Mouse (Mus musculus) CH12.LX (cell line): ENCODE measurements at regions not wholly inside any gene's neighbourhood (a gene's known extent, or its start where the extent isn't known, plus 50 kb on each side); places are given as distances from the start of the nearest gene placed in this dataset.
"Not testable (repeated sequence)": the region's sequence is repeated elsewhere in the genome, so short reads cannot be mapped to it uniquely, and the experiment has no call there.

Experiments
- DNase-seq: peaks from one replicate; pipeline ENCODE4 v3.0.0-alpha.2; 2013; ENCODE audit errors: extremely low read depth
- H3K27ac ChIP-seq: 2 replicates; pipeline ENCODE4 v1.5.1; 2012; ENCODE audit warnings: low read depth, mild to moderate bottlenecking, control low read depth, moderate library complexity; ENCODE audit not compliant: insufficient read depth
- H3K27me3 ChIP-seq: replicated peaks from 2 replicates; pipeline ENCODE3; 2012; ENCODE audit warnings: inconsistent platforms
- H3K36me3 ChIP-seq, 2 experiments: replicated peaks in 1 of 2; 2 replicates each; pipeline versions ENCODE3 to v1.6.1; 2012; ENCODE audit warnings: inconsistent platforms in 1 of 2, low read length in 1 of 2, mild to moderate bottlenecking in 1 of 2, mixed read lengths in 1 of 2, moderate library complexity in 1 of 2; ENCODE audit not compliant: control insufficient read depth in 1 of 2, insufficient read depth in 1 of 2
- H3K4me1 ChIP-seq, 2 experiments: 2 replicates each; pipeline ENCODE4 v1.6.1; 2012; ENCODE audit warnings: inconsistent platforms in 1 of 2, moderate library complexity in 1 of 2; ENCODE audit not compliant: insufficient read depth in 2 of 2, control insufficient read depth in 1 of 2
- H3K4me2 ChIP-seq: 2 replicates; pipeline ENCODE4 v1.6.1; 2012; ENCODE audit warnings: low read depth, mild to moderate bottlenecking, control low read depth; ENCODE audit not compliant: poor library complexity, insufficient read depth, severe bottlenecking
- H3K4me3 ChIP-seq, 3 experiments: fragments of 150-350 bp in 1 of 3; sonication (generic) in 1 of 3; replicated peaks in 1 of 3; 2 replicates each; pipeline versions ENCODE3 to v1.5.1; 2011 to 2012; ENCODE audit warnings: low read depth in 2 of 3, low read length in 2 of 3, mild to moderate bottlenecking in 2 of 3, moderate library complexity in 2 of 3, control low read depth in 1 of 3, improper control_type of control experiment in 1 of 3, inconsistent platforms in 1 of 3, mixed read lengths in 1 of 3; ENCODE audit not compliant: poor library complexity in 1 of 3
- H3K79me2 ChIP-seq: replicated peaks from 2 replicates; pipeline ENCODE4 v1.6.1; 2012; ENCODE audit warnings: mild to moderate bottlenecking, moderate library complexity; ENCODE audit not compliant: control insufficient read depth, poor library complexity, insufficient read depth, severe bottlenecking; ENCODE audit errors: extremely low read depth
- H3K9ac ChIP-seq: 2 replicates; pipeline ENCODE4 v1.6.1; 2012; ENCODE audit warnings: low read depth, mild to moderate bottlenecking, control low read depth, moderate library complexity; ENCODE audit not compliant: insufficient read depth
- H3K9me3 ChIP-seq: replicated peaks from 2 replicates; pipeline ENCODE3; 2012; ENCODE audit warnings: low read length, inconsistent platforms, mixed read lengths
- BHLHE40 ChIP-seq: IDR thresholded peaks from 2 replicates; pipeline ENCODE4 v1.6.1; 2011; ENCODE audit warnings: mild to moderate bottlenecking, low read depth, low read length, improper control_type of control experiment
- CTCF ChIP-seq, 2 experiments: IDR thresholded peaks in 1 of 2; conservative IDR thresholded peaks in 1 of 2; 2 replicates each; pipeline ENCODE4 v1.5.1; 2011 to 2012; ENCODE audit warnings: low read depth in 2 of 2, low read length in 2 of 2, improper control_type of control experiment in 1 of 2, inconsistent platforms in 1 of 2, mild to moderate bottlenecking in 1 of 2, moderate library complexity in 1 of 2
- E2F4 ChIP-seq: IDR thresholded peaks from 2 replicates; pipeline ENCODE4 v1.6.1; 2011; ENCODE audit warnings: low read depth, low read length, improper control_type of control experiment; ENCODE audit not compliant: insufficient replicate concordance
- ELF1 ChIP-seq: IDR thresholded peaks from 2 replicates; pipeline ENCODE4 v1.6.1; 2014; ENCODE audit warnings: low read depth, mild to moderate bottlenecking, inconsistent platforms, low read length, improper control_type of control experiment
- EP300 ChIP-seq: IDR thresholded peaks from 2 replicates; pipeline ENCODE4 v1.6.1; 2011; ENCODE audit warnings: low read length, improper control_type of control experiment
- ETS1 ChIP-seq: conservative IDR thresholded peaks from 2 replicates; pipeline ENCODE4 v1.6.1; 2012; ENCODE audit warnings: low read depth, mild to moderate bottlenecking, inconsistent platforms, low read length, improper control_type of control experiment, moderate library complexity
- HCFC1 ChIP-seq: IDR thresholded peaks from 2 replicates; pipeline ENCODE4 v1.6.1; 2012; ENCODE audit warnings: low read depth, mild to moderate bottlenecking, inconsistent platforms, low read length, improper control_type of control experiment
- IRF4 ChIP-seq: IDR thresholded peaks from 2 replicates; pipeline ENCODE4 v1.6.1; 2014; ENCODE audit warnings: low read depth, mild to moderate bottlenecking, inconsistent platforms, low read length, improper control_type of control experiment
- JUND ChIP-seq: conservative IDR thresholded peaks from 2 replicates; pipeline ENCODE4 v1.6.1; 2011; ENCODE audit warnings: low read depth, low read length, improper control_type of control experiment
- KAT2A ChIP-seq: IDR thresholded peaks from 2 replicates; pipeline ENCODE4 v1.6.1; 2012; ENCODE audit warnings: low read length, improper control_type of control experiment, inconsistent platforms; ENCODE audit not compliant: insufficient replicate concordance
- MAFK ChIP-seq: IDR thresholded peaks from 2 replicates; pipeline ENCODE4 v1.6.1; 2011; ENCODE audit warnings: low read length, improper control_type of control experiment; ENCODE audit not compliant: insufficient replicate concordance
- MAX ChIP-seq: IDR thresholded peaks from 2 replicates; pipeline ENCODE4 v1.6.1; 2011; ENCODE audit warnings: low read length, improper control_type of control experiment
- MEF2A ChIP-seq: IDR thresholded peaks from 2 replicates; pipeline ENCODE4 v1.6.1; 2014; ENCODE audit warnings: low read depth, mild to moderate bottlenecking, inconsistent platforms, low read length, improper control_type of control experiment, borderline replicate concordance
- MXI1 ChIP-seq: IDR thresholded peaks from 2 replicates; pipeline ENCODE4 v1.6.1; 2011; ENCODE audit warnings: mild to moderate bottlenecking, low read depth, low read length, improper control_type of control experiment
- MYC ChIP-seq: IDR thresholded peaks from 2 replicates; pipeline ENCODE4 v1.6.1; 2011; ENCODE audit warnings: low read depth, mild to moderate bottlenecking, improper control_type of control experiment, low read length
- NELFE ChIP-seq: IDR thresholded peaks from 2 replicates; pipeline ENCODE4 v1.6.1; 2011; ENCODE audit warnings: low read depth, low read length, improper control_type of control experiment
- NRF1 ChIP-seq: IDR thresholded peaks from 2 replicates; pipeline ENCODE4 v1.6.1; 2014; ENCODE audit warnings: low read depth, mild to moderate bottlenecking, inconsistent platforms, low read length, improper control_type of control experiment, moderate library complexity
- PAX5 ChIP-seq: IDR thresholded peaks from 2 replicates; pipeline ENCODE4 v1.6.1; 2012; ENCODE audit warnings: low read length, inconsistent platforms, mixed read lengths
- POLR2A ChIP-seq: IDR thresholded peaks from 2 replicates; pipeline ENCODE4 v1.6.1; 2011; ENCODE audit warnings: low read depth, mild to moderate bottlenecking, improper control_type of control experiment, low read length
- SIN3A ChIP-seq: IDR thresholded peaks from 2 replicates; pipeline ENCODE4 v1.6.1; 2012; ENCODE audit warnings: low read length, improper control_type of control experiment, inconsistent platforms
- TBP ChIP-seq: conservative IDR thresholded peaks from 2 replicates; pipeline ENCODE4 v1.6.1; 2011; ENCODE audit warnings: low read depth, low read length, improper control_type of control experiment
- UBTF ChIP-seq: IDR thresholded peaks from 2 replicates; pipeline ENCODE4 v1.6.1; 2012; ENCODE audit warnings: low read depth, mild to moderate bottlenecking, inconsistent platforms, low read length, improper control_type of control experiment, moderate library complexity
- USF1 ChIP-seq: IDR thresholded peaks from 2 replicates; pipeline ENCODE4 v1.6.1; 2014; ENCODE audit warnings: low read depth, mild to moderate bottlenecking, inconsistent platforms, low read length, improper control_type of control experiment
- ZC3H11A ChIP-seq: IDR thresholded peaks from 2 replicates; pipeline ENCODE4 v1.6.1; 2012; ENCODE audit warnings: low read depth, mild to moderate bottlenecking, inconsistent platforms, low read length, improper control_type of control experiment
- ZNF384 ChIP-seq: IDR thresholded peaks from 2 replicates; pipeline ENCODE4 v1.6.1; 2012; ENCODE audit warnings: low read depth, low read length, improper control_type of control experiment, inconsistent platforms
- dilution Hi-C: fragments of 300-500 bp; cut with MboI; formaldehyde crosslinking; loops from 2 replicates; pipeline ENCODE4 v1.14.3; 2020; ENCODE audit warnings: low sequenced_read_pairs; ENCODE audit not compliant: extremely low pct_unique_long_range_greater_than_20kb, extremely low pct_ligation_motif_present
- in situ Hi-C: fragments of 300-500 bp; cut with MboI; formaldehyde crosslinking; loops from 3 replicates; pipeline ENCODE4 v1.14.3; 2019; ENCODE audit warnings: low sequenced_read_pairs, low pct_ligation_motif_present, low pct_unique_long_range_greater_than_20kb, mixed read lengths

DNA sequence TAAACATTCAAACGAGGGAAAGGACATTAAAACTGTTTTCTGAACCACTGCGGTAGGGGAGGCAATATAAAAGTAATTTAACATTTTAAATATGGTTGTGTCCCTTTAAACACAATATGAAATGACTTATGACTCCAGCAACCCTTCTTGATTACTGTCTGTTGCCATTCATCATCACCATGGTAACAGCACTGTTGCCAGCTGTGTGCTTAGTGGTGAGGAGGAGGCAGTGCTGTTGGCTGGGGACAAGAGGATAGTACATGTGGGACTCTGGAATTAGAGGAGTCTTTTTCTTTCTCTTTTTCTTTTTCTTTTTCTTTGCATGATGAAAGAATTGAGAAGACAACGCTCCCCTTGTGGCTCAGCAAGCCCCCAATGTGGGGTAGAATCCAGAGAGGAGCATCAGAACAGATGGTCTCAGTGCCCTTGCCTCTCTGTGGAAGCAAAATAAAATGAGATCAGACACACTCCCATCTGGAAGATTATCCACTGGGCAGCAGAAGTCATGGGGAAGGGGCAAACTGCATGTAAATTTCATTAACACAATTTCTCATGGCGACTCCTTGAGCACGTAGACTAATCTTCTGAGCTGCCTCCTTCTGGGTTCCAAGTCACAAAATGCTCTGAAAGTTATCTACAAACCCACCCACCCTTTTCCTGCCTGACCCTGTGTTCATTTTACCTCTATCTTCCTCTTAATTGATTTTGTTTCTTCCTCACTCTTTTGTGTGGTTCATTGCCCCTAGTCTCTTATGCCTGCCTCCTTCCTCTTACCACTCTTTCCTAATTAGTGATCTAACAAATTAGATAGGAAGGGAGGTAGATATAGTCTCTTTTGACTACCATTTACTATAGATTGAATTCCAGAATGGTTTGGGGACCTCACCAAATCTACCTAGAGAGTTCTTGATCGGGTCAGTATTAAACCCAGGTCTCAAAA lies 111.3 kb upstream of the Tlr4 start:
- H3K27ac ChIP-seq: no peak overlapping the region
- dilution Hi-C loops (no loop called here), in situ Hi-C loops (no loop called here)
- no peak overlapping the region for H3K4me3 ChIP-seq
- peaks cover 2% of the 10 kb centered on the region for H3K9me3 ChIP-seq
- TF ChIP-seq SIN3A (no peak), MXI1 (no peak), IRF4 (no peak), E2F4 (no peak), ZNF384 (no peak), HCFC1 (no peak), TBP (no peak), POLR2A (no peak), CTCF (conservative IDR thresholded peaks at IDR 0.05 in 1 of 2, IDR thresholded peaks at IDR 0.05 in 1 of 2; ENCODE audit: low read depth in 2 of 2, low read length in 2 of 2) (no peak), NRF1 (no peak), EP300 (no peak), PAX5 (no peak), KAT2A (no peak), NELFE (no peak), MEF2A (no peak)
- TF ChIP-seq, all 38 proteins: peak for 0
- Histone ChIP-seq H3K4me2 (no peak overlapping the region), H3K36me3 (no peaks in the 10 kb centered on the region), H3K9ac (no peak overlapping the region), H3K79me2 (no peaks in the 10 kb centered on the region), H3K27me3 (no peaks in the 10 kb centered on the region), H3K4me1 (no peaks in the 10 kb centered on the region)
- no peak for DNase-seq

DNA sequence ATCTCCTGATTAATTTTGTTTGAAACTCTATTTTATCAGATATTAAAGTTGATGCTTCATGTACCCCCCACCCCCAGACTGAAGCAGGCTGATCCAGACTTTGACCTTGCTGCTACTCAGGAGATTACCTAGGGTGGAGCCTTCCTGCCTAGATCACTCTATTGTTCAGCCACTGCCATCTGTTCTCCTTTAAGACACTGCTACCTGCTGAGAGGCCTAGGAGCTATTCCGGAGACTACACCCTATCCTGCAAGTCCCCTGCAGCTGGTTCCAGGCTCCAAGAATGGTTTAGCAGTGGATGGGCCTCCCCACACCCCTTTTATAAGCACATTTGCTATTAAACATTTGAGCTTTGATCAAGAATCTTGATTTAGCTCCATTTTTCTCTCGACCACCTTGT lies 90.0 kb upstream of the Tlr4 start:
- Histone ChIP-seq H3K9me3 (no peaks in the 10 kb centered on the region), H3K4me2 (no peak overlapping the region), H3K4me3 (no peak overlapping the region)
- dilution Hi-C loops: no loop called here
- TF ChIP-seq ZNF384: no peak
- no peak for TF ChIP-seq E2F4
- TF ChIP-seq ELF1: no peak
- no peak for TF ChIP-seq IRF4
- TF ChIP-seq NRF1: no peak
- TF ChIP-seq USF1: no peak
- no peak for TF ChIP-seq HCFC1
- TF ChIP-seq ZC3H11A: no peak
- TF ChIP-seq MAFK: no peak
- no peak for TF ChIP-seq PAX5
- TF ChIP-seq MYC: no peak
- TF ChIP-seq BHLHE40: no peak
- no peak for TF ChIP-seq MAX
- TF ChIP-seq CTCF (conservative IDR thresholded peaks at IDR 0.05 in 1 of 2, IDR thresholded peaks at IDR 0.05 in 1 of 2; ENCODE audit: low read depth in 2 of 2, low read length in 2 of 2): no peak
- TF ChIP-seq JUND: no peak
- TF ChIP-seq ETS1: no peak
- no peak for TF ChIP-seq UBTF
- no peak for TF ChIP-seq MXI1
- TF ChIP-seq, all 38 proteins: peak for 0
- Histone ChIP-seq H3K36me3 (no peaks in the 10 kb centered on the region), H3K27ac (no peak overlapping the region), H3K4me1 (no peaks in the 10 kb centered on the region), H3K9ac (no peak overlapping the region), H3K79me2 (no peaks in the 10 kb centered on the region), H3K27me3 (no peaks in the 10 kb centered on the region)
- no peak for DNase-seq
- in situ Hi-C loops: no loop called here

DNA sequence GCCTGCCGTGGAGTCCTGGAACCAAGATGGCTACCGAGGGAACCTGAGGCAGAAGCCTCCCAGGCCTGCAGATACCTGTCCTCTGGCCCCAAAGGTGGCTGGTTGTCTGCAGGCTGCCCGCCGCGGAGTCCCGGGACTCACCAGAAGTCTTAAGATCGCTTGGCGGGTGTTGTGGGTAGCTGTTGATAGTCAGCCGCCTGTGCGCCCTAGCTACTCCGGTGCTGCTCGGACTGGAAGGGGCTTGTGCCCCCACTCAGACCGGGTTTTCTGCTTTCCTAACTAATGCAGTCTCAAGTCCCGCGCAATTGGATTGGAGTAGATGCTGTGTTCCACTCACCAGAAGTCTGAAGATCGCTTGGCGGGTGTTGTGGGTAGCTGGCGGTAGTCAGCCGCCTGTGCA lies 84.0 kb upstream of the Tlr4 start:
- H3K36me3 ChIP-seq, H3K9ac ChIP-seq, dilution Hi-C loops, H3K4me1 ChIP-seq, H3K27me3 ChIP-seq, H3K79me2 ChIP-seq, DNase-seq, H3K9me3 ChIP-seq, H3K27ac ChIP-seq, in situ Hi-C loops, H3K4me2 ChIP-seq, H3K4me3 ChIP-seq: not testable (repeated sequence)
